Mouse (Mus musculus) lung, adult 2 months (tissue): ENCODE data around the gene Gng10.

Source experiments
- CTCF ChIP-seq: fragments of 200-500 bp; IDR thresholded peaks from 2 replicates; pipeline ENCODE4 v1.5.1; 2011; ENCODE audit warnings: mild to moderate bottlenecking, low read length, control low read depth; ENCODE audit not compliant: insufficient read depth
- POLR2A ChIP-seq: fragments of 200-500 bp; IDR thresholded peaks from 2 replicates; pipeline ENCODE4 v1.6.1; 2011; ENCODE audit warnings: low read depth, mild to moderate bottlenecking, control low read depth, low read length, borderline replicate concordance; ENCODE audit errors: extremely low read depth

DNA sequence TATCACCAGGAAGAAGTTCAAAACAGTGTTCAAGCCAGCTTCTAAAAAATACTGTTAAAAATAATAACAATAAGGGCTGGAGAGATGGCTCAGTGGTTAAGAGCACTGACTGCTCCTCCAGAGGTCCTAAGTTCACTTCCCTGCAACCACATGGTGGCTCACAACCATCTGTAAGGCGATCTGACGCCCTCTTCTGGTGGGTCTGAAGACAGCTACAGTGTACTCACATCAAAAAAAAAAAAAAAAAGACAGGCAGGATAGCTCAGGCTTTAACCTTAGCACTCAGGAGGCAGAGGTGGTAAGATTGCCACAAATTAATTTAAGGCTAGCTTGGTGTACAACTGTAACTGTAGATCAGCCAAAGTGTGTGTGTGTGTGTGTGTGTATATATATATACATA lies 34.3 kb upstream of the Gng10 start:
- TF ChIP-seq POLR2A (no peak), CTCF (peak; percentile 44)
